Mouse (Mus musculus): Measurements from ENCODE around the gene Appl2.

Gene Appl2

GRCm38 (mm10) chr10:83563005-83563404, 85.5 kb downstream of the Appl2 start:
- no peak for DNase-seq
